Mouse (Mus musculus): ENCODE data around the gene Pitx2.

Pitx2 gene

DNA sequence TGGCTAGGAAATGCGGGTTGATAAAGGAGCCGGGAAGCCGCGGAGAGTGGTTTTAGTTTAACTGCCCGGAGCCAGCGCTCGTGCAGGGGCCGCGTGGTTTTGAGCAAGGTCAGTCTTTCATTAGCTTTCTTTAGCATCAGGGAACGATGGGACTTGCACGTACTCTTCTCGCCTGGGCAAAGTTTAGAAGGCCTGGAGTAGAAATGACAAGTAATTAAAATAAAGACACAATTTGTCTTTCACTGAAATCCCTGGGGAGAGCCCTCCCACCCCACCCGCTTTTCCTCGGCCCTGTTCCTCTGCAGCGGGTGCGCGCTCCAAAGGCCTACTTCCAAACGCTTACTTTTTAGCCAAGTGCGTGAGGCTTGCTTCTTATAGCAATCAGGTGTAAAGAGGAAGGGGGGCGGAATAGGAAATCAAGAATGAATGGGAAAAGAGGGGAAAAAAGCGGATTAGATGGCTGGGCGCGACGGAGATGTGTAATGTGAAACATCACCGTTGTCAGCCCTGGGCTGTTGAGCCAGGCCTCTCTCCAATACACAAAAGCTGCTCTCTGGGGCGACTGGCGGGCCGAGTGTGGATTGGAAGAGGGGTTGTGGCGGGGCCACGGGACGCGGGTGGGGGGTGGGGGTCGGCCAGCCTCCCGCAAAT is 17.4 kb downstream of the Pitx2 start:
- no peak for ATAC-seq (ENCODE audit: low TSS enrichment)

DNA sequence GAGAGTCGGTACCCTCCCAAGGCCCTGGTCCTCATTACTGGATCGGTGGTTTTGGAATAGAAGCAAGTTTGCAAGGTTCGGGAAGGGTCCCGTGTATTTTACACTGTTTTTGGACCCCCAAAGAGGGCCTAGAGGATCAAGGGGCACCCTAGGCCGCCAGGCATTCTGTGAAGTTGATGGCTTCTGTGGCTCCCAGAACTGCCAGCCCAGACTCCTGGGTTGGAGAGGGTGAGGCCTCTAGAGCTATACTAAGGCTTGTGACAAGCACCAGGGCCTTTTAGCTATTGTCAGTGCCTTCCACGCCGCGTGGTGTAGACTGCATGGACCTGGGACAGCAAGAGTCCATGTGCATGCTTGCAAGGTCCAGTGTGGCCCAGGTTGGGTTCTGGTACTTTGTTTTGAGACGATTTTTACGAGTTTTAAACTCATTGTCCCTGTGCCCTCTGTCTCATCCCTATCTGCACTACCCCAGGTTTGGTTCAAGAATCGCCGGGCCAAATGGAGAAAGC is 18.2 kb downstream of the Pitx2 start:
- no peak for ATAC-seq (ENCODE audit: low TSS enrichment)

DNA sequence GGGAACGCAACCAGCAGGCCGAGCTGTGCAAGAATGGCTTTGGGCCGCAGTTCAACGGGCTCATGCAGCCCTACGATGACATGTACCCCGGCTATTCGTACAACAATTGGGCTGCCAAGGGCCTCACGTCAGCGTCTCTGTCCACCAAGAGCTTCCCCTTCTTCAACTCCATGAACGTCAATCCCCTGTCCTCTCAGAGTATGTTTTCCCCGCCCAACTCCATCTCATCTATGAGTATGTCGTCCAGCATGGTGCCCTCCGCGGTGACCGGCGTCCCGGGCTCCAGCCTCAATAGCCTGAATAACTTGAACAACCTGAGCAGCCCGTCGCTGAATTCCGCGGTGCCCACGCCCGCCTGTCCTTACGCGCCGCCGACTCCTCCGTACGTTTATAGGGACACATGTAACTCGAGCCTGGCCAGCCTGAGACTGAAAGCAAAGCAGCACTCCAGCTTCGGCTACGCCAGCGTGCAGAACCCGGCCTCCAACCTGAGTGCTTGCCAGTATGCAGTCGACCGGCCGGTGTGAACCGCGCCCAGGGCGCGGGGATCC is 18.8 kb downstream of the Pitx2 start:
- ATAC-seq (ENCODE audit: low TSS enrichment), result no peak

DNA sequence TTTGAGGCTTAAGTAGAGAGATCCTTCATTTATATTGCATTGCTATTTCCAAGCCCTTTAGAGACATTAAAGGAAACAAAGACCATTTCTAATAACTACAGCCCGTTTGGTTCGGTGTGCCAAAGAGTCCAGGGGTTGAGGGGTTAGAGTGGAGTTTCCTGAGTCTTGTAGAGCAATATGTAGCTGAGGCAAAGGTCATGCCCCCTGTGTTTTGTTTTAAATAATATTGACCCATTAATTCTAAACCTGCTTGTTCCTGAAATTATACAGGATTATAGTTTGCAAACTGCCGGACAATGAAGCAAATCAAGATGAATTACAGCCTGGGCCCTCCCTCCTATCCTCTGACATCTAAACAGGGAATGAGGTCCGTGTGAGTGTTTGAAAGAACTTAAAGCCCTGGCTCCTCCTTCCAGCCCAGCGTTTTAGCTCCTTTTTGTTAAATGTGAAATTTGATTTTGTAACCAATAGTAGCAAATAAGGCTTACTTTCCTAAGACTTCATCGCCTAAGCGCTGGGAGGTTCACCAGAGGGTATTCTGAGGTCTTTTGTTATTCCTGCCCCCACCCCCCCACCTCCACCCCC is 20.5 kb downstream of the Pitx2 start:
- no peak for ATAC-seq (ENCODE audit: low TSS enrichment)

DNA sequence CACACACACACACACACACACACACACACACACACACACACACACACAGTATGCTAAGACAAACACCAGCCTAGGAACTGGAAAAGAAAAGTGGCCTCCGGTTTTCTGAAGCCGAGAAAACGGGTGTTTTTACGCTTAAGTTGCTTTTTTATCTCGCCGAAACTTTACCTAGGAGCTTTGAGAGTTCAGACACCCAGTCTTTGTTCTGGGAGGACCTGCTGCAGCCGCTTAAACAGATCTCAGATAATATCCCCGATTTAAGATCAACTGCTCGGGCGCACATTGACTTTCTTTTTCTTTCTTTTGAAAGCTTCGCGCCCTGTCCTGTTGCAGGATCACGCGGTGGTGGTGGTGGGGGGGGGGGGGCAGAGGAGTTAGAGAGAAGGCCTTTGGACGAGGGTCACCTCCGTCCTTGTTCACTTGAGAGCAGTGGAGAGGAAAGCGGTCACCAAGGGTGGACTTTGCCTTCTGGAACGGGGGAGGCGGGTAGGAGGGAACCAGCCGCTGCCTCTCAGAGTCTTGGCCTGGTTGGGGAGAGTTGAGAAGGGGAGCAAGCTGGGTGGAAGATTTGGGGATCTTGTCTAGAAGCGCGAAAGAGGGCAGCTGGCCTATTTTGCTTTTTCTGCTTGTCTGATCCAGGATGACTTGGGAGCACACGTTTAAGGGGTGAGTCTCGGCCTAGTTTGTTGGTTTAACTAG is 21.2 kb downstream of the Pitx2 start:
- no peak for ATAC-seq (ENCODE audit: low TSS enrichment)

DNA sequence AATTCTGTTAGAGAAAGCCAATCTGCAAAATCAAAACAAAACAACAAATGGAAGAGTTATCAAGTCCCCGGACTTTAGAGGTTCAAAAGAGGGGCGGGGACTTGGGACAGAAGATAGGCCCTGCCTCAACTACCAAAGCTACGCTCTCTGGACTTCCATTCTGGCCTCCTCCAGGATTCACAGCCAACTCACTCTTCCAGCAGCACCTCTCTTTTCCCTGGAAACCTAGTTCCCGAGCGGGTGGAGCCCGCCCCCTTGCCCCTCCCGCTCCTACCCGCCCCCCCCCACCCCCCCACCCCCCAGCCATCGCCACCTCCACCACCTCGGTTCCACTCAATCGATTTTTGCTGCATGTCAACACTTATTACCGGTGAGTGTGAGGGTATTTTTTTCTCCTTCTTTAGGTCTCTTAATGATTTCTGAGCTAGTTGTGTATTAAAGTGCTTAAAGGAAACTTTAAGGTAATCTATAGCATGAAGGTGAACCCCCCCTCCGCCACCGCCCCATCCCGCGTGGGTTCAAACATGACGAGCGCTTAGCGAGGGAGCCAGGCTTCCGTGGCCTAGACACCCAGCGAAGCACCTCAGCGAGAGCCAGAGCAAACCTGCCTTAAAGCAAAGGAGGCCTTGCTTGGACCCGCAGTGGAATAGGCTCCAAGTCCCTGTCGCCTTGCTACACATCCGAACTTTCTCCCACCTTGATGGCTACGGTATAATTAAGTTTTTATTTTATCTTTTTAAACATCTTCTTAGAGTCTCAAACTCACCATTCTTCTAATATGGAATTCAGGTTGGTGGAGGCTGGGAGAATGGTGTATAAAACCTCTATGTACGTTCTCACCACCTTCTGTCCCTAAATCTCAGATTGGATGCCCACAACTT is 21.9 kb downstream of the Pitx2 start:
- ATAC-seq (ENCODE audit: low TSS enrichment), result no peak

DNA sequence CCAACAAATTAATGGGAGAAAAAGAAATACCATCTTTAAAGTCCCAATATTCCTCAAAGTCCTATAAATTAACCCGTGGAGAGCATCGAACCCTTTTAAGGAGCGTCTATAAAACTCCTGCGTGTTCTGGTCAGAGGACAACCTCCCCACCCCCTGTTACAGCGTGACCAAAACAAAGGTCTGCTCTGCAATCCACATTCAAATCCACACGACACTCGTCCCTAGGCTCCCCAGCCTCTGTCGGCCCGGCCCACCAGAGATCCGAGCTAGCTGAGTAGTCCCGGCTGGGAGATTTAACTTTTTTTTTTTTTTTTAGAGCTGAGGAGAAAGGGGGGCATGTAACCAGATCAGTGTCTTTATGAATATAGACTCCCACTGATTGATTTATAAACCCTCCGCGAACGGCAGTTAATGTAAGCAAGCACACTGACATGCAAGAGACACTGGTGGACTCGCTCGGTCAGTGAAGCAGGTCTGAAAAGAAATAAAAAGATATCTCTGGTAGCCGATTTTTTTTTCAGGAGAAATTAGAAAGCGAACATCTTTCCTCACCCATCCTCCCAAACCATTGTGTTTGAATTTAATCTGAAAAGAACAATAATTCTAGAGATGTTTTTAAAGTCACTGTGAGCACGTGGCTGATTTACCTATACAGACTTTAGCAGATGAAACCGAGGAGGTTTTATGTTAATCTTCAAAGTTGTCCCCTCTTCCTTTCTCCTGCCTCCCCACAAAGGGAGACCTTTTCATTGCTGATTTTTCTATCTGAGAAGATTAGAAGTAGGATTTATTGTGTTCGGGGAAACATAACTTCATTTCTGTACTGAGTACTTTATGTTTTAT is 23.0 kb downstream of the Pitx2 start:
- ATAC-seq (ENCODE audit: low TSS enrichment), result no peak

DNA sequence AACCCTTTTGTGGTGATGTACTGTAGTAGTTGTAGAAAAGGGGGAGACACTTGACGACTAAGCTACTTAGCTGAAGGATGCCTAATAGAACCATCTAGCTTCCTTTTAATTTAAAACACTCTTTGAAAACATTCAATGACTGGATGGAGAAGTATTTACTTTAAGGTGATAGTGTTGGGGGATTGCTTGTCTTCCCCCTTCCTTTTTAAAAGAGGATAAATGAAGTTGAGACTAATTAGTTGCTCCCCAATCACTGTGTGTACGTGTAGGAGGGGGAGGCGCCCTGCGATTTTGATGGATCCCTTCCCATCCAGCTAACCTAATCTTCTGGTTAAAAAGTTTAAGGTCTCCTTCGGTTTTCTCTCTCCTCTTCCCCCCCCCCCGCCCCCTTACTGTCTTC is 23.7 kb downstream of the Pitx2 start:
- ATAC-seq (ENCODE audit: low TSS enrichment), result no peak

DNA sequence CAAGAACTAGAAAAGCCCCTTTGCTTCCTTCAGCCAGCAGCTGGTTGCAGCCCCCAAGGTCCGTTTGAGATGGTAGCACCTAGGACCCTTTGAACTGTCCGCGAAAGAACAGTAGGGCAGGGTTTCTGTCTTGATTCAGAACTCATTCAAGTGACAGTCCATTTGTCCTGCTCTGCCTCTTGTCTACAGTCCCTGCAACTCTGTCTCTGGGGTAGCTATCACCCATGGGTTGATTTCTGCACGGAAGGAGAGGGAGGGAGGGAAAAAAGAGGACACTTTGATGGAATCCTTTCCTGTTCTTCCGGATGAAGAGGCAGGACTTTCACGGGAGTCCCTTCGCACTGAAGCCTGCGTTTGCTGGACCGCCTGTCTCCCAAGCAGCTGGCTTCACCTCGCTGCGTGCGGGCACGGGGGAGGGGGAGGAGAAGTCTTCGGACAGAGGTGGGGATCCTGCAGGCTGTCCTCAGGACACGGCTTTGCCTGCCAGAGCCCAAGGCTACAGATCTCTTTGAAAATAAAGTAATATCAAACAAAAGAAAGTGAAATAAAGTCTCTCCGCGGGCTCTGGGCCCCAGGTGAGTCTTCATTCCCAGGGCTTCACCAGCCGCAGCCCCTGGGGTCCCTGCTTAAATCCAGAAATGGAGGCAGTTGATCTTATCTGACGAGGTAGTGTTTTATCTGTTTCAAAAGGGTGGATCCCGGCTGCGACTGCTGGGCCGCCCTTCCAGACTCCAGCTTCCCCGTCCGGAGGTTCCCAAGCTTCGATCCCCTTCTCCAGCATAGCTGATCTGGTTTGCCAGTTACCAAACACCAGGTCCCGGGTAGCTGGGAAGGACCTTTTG is 24.5 kb downstream of the Pitx2 start:
- ATAC-seq (ENCODE audit: low TSS enrichment), result no peak

DNA sequence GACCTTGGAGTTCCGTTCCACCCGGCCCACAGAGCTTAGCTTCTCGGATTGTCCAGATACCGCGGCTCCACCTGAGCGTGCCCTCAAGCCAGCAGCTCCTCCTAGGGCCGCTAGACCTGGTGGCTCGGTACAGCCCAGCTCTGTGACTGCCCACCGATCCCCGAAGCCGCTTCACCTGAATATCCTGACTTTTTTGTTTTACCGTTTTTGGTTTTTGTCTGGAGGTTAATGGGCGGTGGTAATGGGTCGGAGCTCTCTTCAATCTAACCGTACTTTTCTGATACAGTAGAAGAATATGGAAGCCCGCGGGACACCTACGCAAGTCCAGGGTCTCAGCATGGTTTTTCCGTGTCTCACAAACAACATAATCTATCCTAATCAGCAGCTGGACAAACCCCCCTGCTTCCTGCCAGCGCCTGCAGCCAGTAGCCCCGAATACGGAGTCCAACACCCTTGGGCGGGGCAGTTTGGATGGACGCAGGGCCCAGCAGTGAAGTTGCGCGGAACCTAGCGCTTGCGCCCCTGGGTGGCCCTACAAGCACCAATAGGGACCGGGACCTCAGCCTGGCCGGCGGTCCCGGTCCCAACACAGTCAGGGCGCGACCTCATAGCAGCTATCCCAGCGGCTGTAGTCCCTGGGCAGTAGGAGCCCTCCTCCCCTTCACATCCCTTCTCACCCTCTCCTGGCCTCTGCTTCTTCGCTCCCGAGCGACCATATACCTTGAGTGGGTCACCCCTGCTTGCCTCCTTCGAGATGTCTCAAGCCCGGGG is 25.3 kb downstream of the Pitx2 start:
- no peak for ATAC-seq (ENCODE audit: low TSS enrichment)

DNA sequence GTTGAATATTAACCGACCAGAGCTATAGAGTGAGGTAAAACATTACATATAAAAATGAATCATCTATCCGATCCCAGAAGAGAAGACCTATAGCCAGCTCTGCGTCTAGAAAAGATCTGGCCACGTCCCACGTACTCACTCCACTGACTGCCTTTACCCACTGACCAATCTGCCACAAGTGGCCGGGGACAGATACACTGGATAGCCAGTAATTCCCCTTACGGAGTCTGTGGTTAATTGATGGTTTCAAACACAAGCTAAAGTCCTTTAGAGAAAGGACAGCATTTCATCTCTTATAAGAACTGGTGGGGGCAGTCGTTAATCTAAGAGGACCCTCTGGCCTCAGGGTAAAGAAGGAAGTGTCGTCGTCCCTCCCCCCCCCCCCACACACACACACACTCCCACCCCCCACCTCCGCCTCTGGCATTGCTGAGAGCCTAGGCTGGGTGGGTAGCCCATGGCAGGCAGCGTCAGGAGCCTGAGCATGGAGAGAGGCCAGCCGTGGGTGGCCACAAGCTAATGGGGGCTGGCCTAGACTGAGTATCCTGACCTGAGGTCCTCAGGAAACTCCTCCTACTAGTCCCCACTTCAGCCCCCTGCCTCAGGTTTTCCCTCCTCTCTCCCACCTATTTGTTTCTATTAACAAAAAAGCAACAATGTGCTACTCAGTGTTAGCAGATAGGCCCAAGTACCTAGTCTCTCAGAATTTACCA is 26.1 kb downstream of the Pitx2 start:
- ATAC-seq (ENCODE audit: low TSS enrichment), result no peak

DNA sequence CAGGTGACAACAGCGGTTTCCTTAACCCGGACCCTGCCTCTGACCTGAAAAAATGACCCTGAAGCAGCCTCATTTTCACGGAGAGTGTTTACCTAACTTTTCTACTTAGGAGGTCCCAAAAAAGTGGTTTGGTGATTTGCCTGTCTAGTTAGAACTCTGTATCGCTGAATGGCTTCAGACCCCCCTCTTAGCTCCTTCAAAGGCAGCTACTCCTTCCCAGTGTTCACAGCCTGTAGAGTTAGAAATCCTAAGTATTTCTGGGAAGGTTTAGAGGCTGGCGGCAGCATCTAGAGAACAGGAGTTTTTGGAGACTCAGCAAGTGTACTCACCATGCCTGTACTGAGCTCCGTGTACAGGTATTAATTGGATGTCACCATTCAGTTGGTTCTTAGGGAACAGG is 27.0 kb downstream of the Pitx2 start:
- no peak for ATAC-seq (ENCODE audit: low TSS enrichment)

DNA sequence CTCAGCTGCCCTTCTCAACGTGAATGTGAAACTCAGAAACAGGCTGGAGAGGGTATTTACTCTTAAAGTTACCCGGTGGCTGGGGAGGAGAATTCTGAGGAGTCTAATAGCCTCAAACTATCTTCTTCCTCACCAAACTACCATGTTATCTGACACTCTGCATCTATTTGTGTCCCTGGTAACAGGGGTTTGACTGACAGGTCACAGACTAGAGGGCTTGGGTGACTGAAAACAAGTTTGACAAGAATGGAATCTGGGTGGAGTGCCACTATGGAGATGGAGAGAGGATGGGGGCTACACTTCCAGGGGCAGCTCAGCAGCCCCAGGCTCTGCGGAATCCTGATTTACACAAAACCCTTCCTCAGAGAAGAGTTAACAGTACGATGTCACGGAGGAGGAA is 27.7 kb downstream of the Pitx2 start:
- no peak for ATAC-seq (ENCODE audit: low TSS enrichment)

DNA sequence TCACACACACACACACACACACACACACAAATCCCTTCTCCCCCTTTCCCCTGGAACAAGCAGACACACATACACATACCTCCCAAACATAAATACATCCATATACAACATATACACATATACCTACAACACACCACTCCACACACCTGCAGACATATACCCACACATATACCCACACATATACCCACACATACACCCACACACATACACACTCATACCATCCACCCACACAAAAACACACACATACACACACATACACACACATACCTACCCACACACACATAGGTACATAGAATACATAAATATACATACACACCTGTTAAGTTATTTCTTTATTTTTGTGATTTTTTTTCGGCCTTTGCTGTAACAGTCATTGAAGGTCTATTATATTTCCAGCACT is 38.3 kb downstream of the Pitx2 start:
- ATAC-seq (ENCODE audit: low TSS enrichment), result no peak

DNA sequence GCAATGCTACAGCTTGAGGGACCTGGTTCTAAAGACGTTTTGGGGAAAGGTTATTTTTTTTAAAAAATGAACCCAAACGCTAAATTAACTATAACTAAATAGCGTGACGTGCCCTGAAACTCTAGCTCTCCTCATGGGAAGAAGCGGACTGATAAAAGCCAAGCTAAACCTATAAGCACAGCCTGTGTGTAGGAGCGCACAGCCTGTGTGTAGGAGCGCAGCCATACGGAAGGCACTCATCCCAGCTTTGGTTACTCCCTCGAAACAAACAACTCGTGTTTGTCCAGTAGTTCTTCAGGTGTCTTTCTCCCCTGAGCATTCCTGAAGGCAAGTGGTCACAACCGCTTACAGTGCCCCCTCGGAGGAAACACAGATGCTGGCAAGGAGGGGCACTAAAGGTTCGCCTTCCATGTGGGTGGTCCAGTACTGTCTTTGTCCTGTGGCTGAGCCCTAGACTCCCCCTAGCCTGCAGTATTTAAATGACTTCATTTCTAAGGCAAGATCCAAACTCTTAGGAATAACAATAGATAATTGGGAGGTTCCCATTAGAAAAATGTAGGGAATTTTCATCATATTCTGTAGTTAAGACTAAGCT is 39.1 kb downstream of the Pitx2 start:
- peak; percentile 95 for ATAC-seq (ENCODE audit: low TSS enrichment)

DNA sequence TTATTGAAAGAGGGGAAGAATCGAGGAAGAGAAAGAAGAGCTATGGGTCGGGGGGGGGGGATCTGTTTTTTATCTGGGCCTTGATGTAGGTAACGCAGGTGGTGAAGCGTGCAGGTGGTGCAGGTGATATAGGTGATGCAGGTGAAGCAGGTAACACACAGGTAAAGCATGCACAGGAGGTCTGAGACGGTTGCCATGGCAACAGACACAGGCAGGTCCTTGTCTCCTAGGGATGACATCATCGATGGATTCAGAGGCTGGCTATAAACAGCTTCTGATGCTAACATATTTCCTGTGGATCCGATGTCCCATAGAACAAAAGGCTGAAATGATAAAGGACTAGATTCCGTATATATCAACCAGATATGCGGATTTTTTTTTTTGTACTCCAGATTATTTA is 51.3 kb downstream of the Pitx2 start:
- ATAC-seq (ENCODE audit: low TSS enrichment), result no peak

DNA sequence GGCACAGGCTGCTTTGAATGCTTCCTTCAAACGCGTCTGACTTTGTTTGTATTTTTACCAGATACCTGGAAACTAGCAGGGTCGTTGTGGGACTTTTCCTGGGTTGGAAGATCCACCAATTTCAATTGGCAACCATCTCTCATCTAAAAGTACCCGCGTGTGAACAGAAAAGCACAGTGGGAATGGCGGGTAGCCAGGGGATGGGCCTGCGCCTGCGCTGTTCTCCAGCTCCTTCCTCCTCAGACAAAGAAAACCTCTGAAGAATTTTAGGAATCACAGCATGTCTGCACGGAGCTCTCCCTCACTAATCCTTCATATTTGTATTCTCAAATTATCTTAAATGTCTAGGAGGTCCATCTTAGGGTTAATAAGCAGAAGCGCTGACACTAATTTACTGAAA is 54.6 kb downstream of the Pitx2 start:
- no peak; the same call in 1 of the 2 replicates for ATAC-seq (ENCODE audit: low TSS enrichment)

DNA sequence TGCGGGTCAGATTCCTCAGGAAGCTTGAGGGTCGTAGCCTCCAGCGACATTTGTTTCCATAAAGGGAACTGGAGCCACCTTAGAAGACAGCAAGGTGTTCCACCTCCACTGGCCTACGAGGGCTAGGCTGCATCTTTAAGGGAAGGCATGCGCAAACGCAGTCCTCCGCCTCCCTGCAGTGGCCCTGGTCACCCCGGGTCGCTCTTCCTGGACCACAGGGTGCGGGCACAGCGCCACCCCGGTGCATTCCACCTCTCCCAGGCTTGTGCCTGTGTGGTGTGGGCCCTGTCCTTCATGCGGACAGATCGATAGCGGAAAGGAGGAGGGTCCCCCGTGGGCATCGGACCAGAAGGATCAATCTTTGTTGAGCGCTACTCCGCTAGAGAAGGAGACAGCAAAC is 56.6 kb downstream of the Pitx2 start:
- ATAC-seq (ENCODE audit: low TSS enrichment), result no peak

Measured in frontal cortex, adult (tissue).